Comparison of ENCODE assay signal across 8 mouse cellular contexts in the genomic region with DNA sequence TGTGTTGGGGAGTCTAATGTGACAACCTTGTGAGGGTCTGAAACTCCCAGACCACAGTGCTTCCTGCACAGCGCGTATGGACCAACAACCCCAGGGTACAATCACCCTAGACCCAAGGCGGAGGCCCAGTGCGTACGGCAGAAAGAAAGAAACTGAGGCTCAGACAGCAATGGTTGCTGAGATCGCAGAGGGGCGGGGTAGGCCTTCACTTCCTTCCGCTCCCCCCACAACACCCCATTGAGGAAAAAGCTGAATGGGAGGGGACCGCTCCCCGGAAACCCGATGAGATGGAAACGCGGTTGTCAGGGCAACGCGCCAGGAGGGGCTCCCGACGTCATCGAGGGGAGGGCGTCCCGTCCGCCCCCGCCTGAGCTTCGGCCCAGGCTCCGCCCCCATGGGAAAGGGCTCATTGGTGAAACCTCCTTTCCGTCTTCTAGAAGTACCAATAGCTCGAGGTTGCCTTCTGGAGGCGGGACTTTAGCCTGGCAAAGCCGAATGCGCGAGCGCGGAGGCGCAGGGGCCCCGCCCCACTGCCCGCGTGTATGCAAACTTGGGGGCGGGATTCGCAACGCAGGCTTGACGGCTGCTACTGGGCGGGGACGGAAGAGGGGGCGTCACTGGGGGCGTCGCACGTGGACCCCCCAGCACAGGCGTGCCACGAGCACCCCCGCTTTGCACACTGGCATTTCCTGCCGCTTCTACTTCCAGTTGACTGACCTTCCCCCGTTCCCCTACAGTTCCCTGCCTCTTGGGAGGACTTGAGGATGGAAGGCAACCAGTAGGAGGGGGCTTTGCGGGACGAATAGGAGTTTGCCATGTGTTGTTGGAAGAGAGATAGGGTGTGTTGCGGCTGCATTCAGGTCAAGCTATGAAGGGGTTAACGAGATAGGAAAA. TPM values are rescaled to one million over a fixed set of nuclear protein-coding genes. Genes with fewer than 3 reads are reported as not detected.
DNase-seq lines count a peak whose midpoint lies in the region; ATAC-seq and TF ChIP-seq lines count a peak whose summit lies in the region.

No protein-coding gene starts in this region.

- in situ Hi-C loops in CH12.LX (cut with MboI; ENCODE audit: low pct_ligation_motif_present, low pct_unique_long_range_greater_than_20kb, low sequenced_read_pairs): no loop called here

- peak overlapping the region; percentile 51 to 66 (median 54) for H3K4me3 ChIP-seq in CH12.LX (replicated peaks in 1 of 3; ENCODE audit: low read depth in 2 of 3, low read length in 2 of 3, poor library complexity in 1 of 3)
- H3K4me3 ChIP-seq in forebrain, embryonic 11.5 days (ENCODE audit: low read depth, low read length): peak overlapping the region; percentile 37
- peak overlapping the region; percentile 37 for H3K4me3 ChIP-seq in heart, postnatal 0 days (ENCODE audit: low read depth, low read length)
- peak overlapping the region; percentile 58 for H3K4me3 ChIP-seq in liver, postnatal 0 days (ENCODE audit: low read depth, low read length)
- H3K4me3 ChIP-seq in neural tube, embryonic 14.5 days (ENCODE audit: low read depth, low read length): peak overlapping the region; percentile 37

- DNase-seq in CH12.LX (ENCODE audit: extremely low read depth): peak; percentile 99
- DNase-seq in c-Kit-positive CD71-positive TER-119-negative erythroid progenitor cells, embryonic 14.5 days (ENCODE audit: low read depth): peak; percentile 97
- DNase-seq in forebrain, embryonic 11.5 days (ENCODE audit: low spot score): peak; percentile 98
- peak; percentile 99 for DNase-seq in heart, postnatal 0 days (ENCODE audit: low spot score)
- peak; percentile 98 to 99 for DNase-seq in kidney, postnatal 4 days
- peak; percentile 98 for DNase-seq in liver, postnatal 0 days
- peak; percentile 99 for DNase-seq in testis, postnatal 10 days (ENCODE audit: low spot score)

- no peak for TF ChIP-seq EP300 in CH12.LX (IDR thresholded peaks at IDR 0.05; ENCODE audit: low read length)
- TF ChIP-seq EP300 in heart, postnatal 0 days (IDR thresholded peaks at IDR 0.05; ENCODE audit: low read depth): peak; percentile 24
- no peak for TF ChIP-seq EP300 in liver, postnatal 0 days (IDR thresholded peaks at IDR 0.05; ENCODE audit: low read depth)

- peak; percentile 82 for ATAC-seq in forebrain, embryonic 11.5 days (replicated peaks; ENCODE audit: low FRiP score)
- peak; percentile 82 for ATAC-seq in heart, postnatal 0 days (ENCODE audit: insufficient read depth, low read depth)
- ATAC-seq in liver, postnatal 0 days: peak; percentile 82
- ATAC-seq in neural tube, embryonic 14.5 days (ENCODE audit: low read depth): peak; percentile 86

- no peak for TF ChIP-seq CTCF in CH12.LX (conservative IDR thresholded peaks at IDR 0.05 in 1 of 2, IDR thresholded peaks at IDR 0.05 in 1 of 2; ENCODE audit: low read depth in 2 of 2, low read length in 2 of 2)
- no peak for TF ChIP-seq CTCF in heart, postnatal 0 days (IDR thresholded peaks at IDR 0.05; ENCODE audit: low read depth)
- 0 out of 2 replicates have a peak, but pooled peaks have one; percentile 3 for TF ChIP-seq CTCF in liver, postnatal 0 days (IDR thresholded peaks at IDR 0.05; ENCODE audit: low read depth)

- under 1% methylated on average over 55 of the region's 55 CpGs for WGBS in forebrain, embryonic 11.5 days
- under 1% methylated on average over 54 of the region's 55 CpGs for WGBS in heart, postnatal 0 days
- under 1% methylated on average over 55 of the region's 55 CpGs for WGBS in liver, postnatal 0 days (ENCODE audit: insufficient replicate concordance)
- under 1% methylated on average over 52 of the region's 55 CpGs for whole genome bisulfite sequencing in neural tube, embryonic 14.5 days

- H3K4me2 ChIP-seq in CH12.LX (ENCODE audit: insufficient read depth, low read depth, poor library complexity, severe bottlenecking): peak overlapping the region; percentile 61
- H3K4me2 ChIP-seq in forebrain, embryonic 11.5 days (ENCODE audit: low read depth, low read length, severe bottlenecking): peak overlapping the region; percentile 73
- H3K4me2 ChIP-seq in heart, postnatal 0 days (ENCODE audit: low read depth, low read length): peak overlapping the region; percentile 65
- peak overlapping the region; percentile 89 for H3K4me2 ChIP-seq in liver, postnatal 0 days (ENCODE audit: low read depth, low read length)
- H3K4me2 ChIP-seq in neural tube, embryonic 14.5 days (ENCODE audit: low read depth, low read length): peak overlapping the region; percentile 51

- H3K9ac ChIP-seq in CH12.LX (ENCODE audit: insufficient read depth, low read depth): peak overlapping the region; percentile 63
- peak overlapping the region; percentile 35 for H3K9ac ChIP-seq in forebrain, embryonic 11.5 days (ENCODE audit: low read length)
- H3K9ac ChIP-seq in heart, postnatal 0 days (replicated peaks; ENCODE audit: low read depth, low read length): no peak overlapping the region
- peak overlapping the region; percentile 53; the same call in 1 of the 2 replicates for H3K9ac ChIP-seq in liver, postnatal 0 days (replicated peaks)
- peak overlapping the region; percentile 46 for H3K9ac ChIP-seq in neural tube, embryonic 14.5 days (replicated peaks; ENCODE audit: low read depth, low read length)

- H3K9me3 ChIP-seq in CH12.LX (replicated peaks; ENCODE audit: low read length): no peaks in the 10 kb centered on the region
- no peaks in the 10 kb centered on the region for H3K9me3 ChIP-seq in forebrain, embryonic 11.5 days (ENCODE audit: control insufficient read depth, low read length)
- no peaks in the 10 kb centered on the region for H3K9me3 ChIP-seq in heart, postnatal 0 days (replicated peaks; ENCODE audit: control insufficient read depth, low read length)
- H3K9me3 ChIP-seq in liver, postnatal 0 days (ENCODE audit: low read length): no peaks in the 10 kb centered on the region
- no peaks in the 10 kb centered on the region for H3K9me3 ChIP-seq in neural tube, embryonic 14.5 days (ENCODE audit: control insufficient read depth, low read length)

- no peaks in the 10 kb centered on the region for H3K27me3 ChIP-seq in CH12.LX (replicated peaks)
- no peaks in the 10 kb centered on the region for H3K27me3 ChIP-seq in forebrain, embryonic 11.5 days (ENCODE audit: control insufficient read depth, insufficient read depth, low read length)
- no peaks in the 10 kb centered on the region for H3K27me3 ChIP-seq in heart, postnatal 0 days (ENCODE audit: control insufficient read depth, insufficient read depth, low read length)
- no peaks in the 10 kb centered on the region for H3K27me3 ChIP-seq in liver, postnatal 0 days (ENCODE audit: insufficient read depth, low read length)
- no peaks in the 10 kb centered on the region for H3K27me3 ChIP-seq in neural tube, embryonic 14.5 days (ENCODE audit: control insufficient read depth, insufficient read depth, low read length)

- dilution Hi-C loops in CH12.LX (cut with MboI; ENCODE audit: extremely low pct_ligation_motif_present, extremely low pct_unique_long_range_greater_than_20kb, low sequenced_read_pairs): no loop called here

- TF ChIP-seq POLR2A in CH12.LX (IDR thresholded peaks at IDR 0.05; ENCODE audit: low read depth, low read length): peak; percentile 54

- no peak for TF ChIP-seq RAD21 in CH12.LX (IDR thresholded peaks at IDR 0.05; ENCODE audit: low read depth, low read length)

- H3K79me2 ChIP-seq in CH12.LX (replicated peaks; ENCODE audit: control insufficient read depth, extremely low read depth, insufficient read depth, poor library complexity, severe bottlenecking): no peaks in the 10 kb centered on the region

- peaks cover 21 to 29% of the 10 kb centered on the region in 2 experiments for H3K36me3 ChIP-seq in CH12.LX (replicated peaks in 1 of 2; ENCODE audit: control insufficient read depth in 1 of 2, insufficient read depth in 1 of 2, low read length in 1 of 2)
- peaks cover 24% of the 10 kb centered on the region for H3K36me3 ChIP-seq in forebrain, embryonic 11.5 days (ENCODE audit: control insufficient read depth, insufficient read depth, low read length)
- H3K36me3 ChIP-seq in heart, postnatal 0 days (replicated peaks; ENCODE audit: control insufficient read depth, insufficient read depth, low read length): peaks cover 30% of the 10 kb centered on the region
- peaks cover 29% of the 10 kb centered on the region for H3K36me3 ChIP-seq in liver, postnatal 0 days (replicated peaks; ENCODE audit: insufficient read depth, low read length)
- H3K36me3 ChIP-seq in neural tube, embryonic 14.5 days (ENCODE audit: control insufficient read depth, insufficient read depth, low read length): peaks cover 29% of the 10 kb centered on the region

- peak overlapping the region; percentile 92 for H3K27ac ChIP-seq in CH12.LX (ENCODE audit: insufficient read depth, low read depth)
- H3K27ac ChIP-seq in forebrain, embryonic 11.5 days (ENCODE audit: low read depth, low read length): peak overlapping the region; percentile 54
- peak overlapping the region; percentile 95 for H3K27ac ChIP-seq in heart, postnatal 0 days (ENCODE audit: low read depth)
- H3K27ac ChIP-seq in liver, postnatal 0 days (ENCODE audit: low read depth): peak overlapping the region; percentile 97
- peak overlapping the region; percentile 71 for H3K27ac ChIP-seq in neural tube, embryonic 14.5 days (ENCODE audit: low read depth, low read length)

- H3K4me1 ChIP-seq in CH12.LX (ENCODE audit: control insufficient read depth in 1 of 2, insufficient read depth in 2 of 2): peaks cover 35 to 87% of the 10 kb centered on the region in 2 experiments
- H3K4me1 ChIP-seq in forebrain, embryonic 11.5 days (replicated peaks; ENCODE audit: control insufficient read depth, insufficient read depth, low read length): peaks cover 61% of the 10 kb centered on the region
- peaks cover 59% of the 10 kb centered on the region for H3K4me1 ChIP-seq in heart, postnatal 0 days (ENCODE audit: control insufficient read depth, insufficient read depth)
- peaks cover 83% of the 10 kb centered on the region for H3K4me1 ChIP-seq in liver, postnatal 0 days (ENCODE audit: insufficient read depth)
- peaks cover 34% of the 10 kb centered on the region for H3K4me1 ChIP-seq in neural tube, embryonic 14.5 days (ENCODE audit: control insufficient read depth, insufficient read depth, low read length)

RNA-seq across cellular contexts. Expression of a gene that starts 6.0 kb away (rescaled TPM):
- 28.3 and 34.4 TPM in 2 replicates for total RNA-seq in CH12.LX (2012; rRNA removed)
- total RNA-seq in CH12.LX (2014; rRNA removed): 27.0 and 31.9 TPM in 2 replicates
- polyA plus RNA-seq in CH12.LX (2012; ENCODE audit: insufficient read length, low read depth): 40.2 and 45.9 TPM in 2 replicates
- 82.0 and 83.4 TPM in 2 replicates for polyA plus RNA-seq in forebrain, embryonic 11.5 days (2014; fragmentation: Nextera tagmentation; extraction: Ambion mirVana)
- 121 and 163 TPM in 2 replicates for total RNA-seq in heart, postnatal 0 days (2014; rRNA removed; ENCODE audit: low replicate concordance)
- 208 and 330 TPM in 2 replicates for polyA plus RNA-seq in heart, postnatal 0 days (2015; fragmentation: Nextera tagmentation; extraction: Ambion mirVana)
- 87.0 and 93.3 TPM in 2 replicates for polyA plus RNA-seq in liver, postnatal 0 days (2015; fragmentation: Nextera tagmentation; extraction: Ambion mirVana)
- 249 and 286 TPM in 2 replicates for polyA plus RNA-seq in neural tube, embryonic 14.5 days (2014; fragmentation: Nextera tagmentation; extraction: Ambion mirVana)

RNA-seq across cellular contexts. Expression of a gene that starts 11.7 kb away (rescaled TPM):
- 11.6 and 16.2 TPM in 2 replicates for total RNA-seq in CH12.LX (2012; rRNA removed)
- total RNA-seq in CH12.LX (2014; rRNA removed): 3.9 and 4.7 TPM in 2 replicates
- 25.2 and 33.2 TPM in 2 replicates for polyA plus RNA-seq in CH12.LX (2012; ENCODE audit: insufficient read length, low read depth)
- 58.3 and 66.4 TPM in 2 replicates for polyA plus RNA-seq in forebrain, embryonic 11.5 days (2014; fragmentation: Nextera tagmentation; extraction: Ambion mirVana)
- total RNA-seq in heart, postnatal 0 days (2014; rRNA removed; ENCODE audit: low replicate concordance): 100 and 122 TPM in 2 replicates
- 12.4 and 15.8 TPM in 2 replicates for polyA plus RNA-seq in heart, postnatal 0 days (2015; fragmentation: Nextera tagmentation; extraction: Ambion mirVana)
- polyA plus RNA-seq in liver, postnatal 0 days (2015; fragmentation: Nextera tagmentation; extraction: Ambion mirVana): 3.0 and 4.3 TPM in 2 replicates
- polyA plus RNA-seq in neural tube, embryonic 14.5 days (2014; fragmentation: Nextera tagmentation; extraction: Ambion mirVana): 38.8 and 39.8 TPM in 2 replicates

RNA-seq across cellular contexts. Expression of a gene that starts 12.9 kb away (rescaled TPM):
- 30.5 and 37.7 TPM in 2 replicates for total RNA-seq in CH12.LX (2012; rRNA removed)
- 34.3 and 40.2 TPM in 2 replicates for total RNA-seq in CH12.LX (2014; rRNA removed)
- polyA plus RNA-seq in CH12.LX (2012; ENCODE audit: insufficient read length, low read depth): 19.3 and 21.9 TPM in 2 replicates
- 6.4 and 8.3 TPM in 2 replicates for polyA plus RNA-seq in forebrain, embryonic 11.5 days (2014; fragmentation: Nextera tagmentation; extraction: Ambion mirVana)
- 0.66 and 8.9 TPM in 2 replicates for total RNA-seq in heart, postnatal 0 days (2014; rRNA removed; ENCODE audit: low replicate concordance)
- 4.6 and 5.7 TPM in 2 replicates for polyA plus RNA-seq in heart, postnatal 0 days (2015; fragmentation: Nextera tagmentation; extraction: Ambion mirVana)
- 6.7 and 6.8 TPM in 2 replicates for polyA plus RNA-seq in liver, postnatal 0 days (2015; fragmentation: Nextera tagmentation; extraction: Ambion mirVana)
- 6.4 and 7.8 TPM in 2 replicates for polyA plus RNA-seq in neural tube, embryonic 14.5 days (2014; fragmentation: Nextera tagmentation; extraction: Ambion mirVana)

RNA-seq across cellular contexts. Expression of a gene that starts 19.2 kb away (rescaled TPM):
- total RNA-seq in CH12.LX (2012; rRNA removed): 2.3 and 2.6 TPM in 2 replicates
- total RNA-seq in CH12.LX (2014; rRNA removed): 0.09 and 0.19 TPM in 2 replicates
- 1.7 and 2.4 TPM in 2 replicates for polyA plus RNA-seq in CH12.LX (2012; ENCODE audit: insufficient read length, low read depth)
- 10.4 and 15.0 TPM in 2 replicates for polyA plus RNA-seq in forebrain, embryonic 11.5 days (2014; fragmentation: Nextera tagmentation; extraction: Ambion mirVana)
- 2.8 and 5.9 TPM in 2 replicates for total RNA-seq in heart, postnatal 0 days (2014; rRNA removed; ENCODE audit: low replicate concordance)
- 1.0 and 1.1 TPM in 2 replicates for polyA plus RNA-seq in heart, postnatal 0 days (2015; fragmentation: Nextera tagmentation; extraction: Ambion mirVana)
- polyA plus RNA-seq in liver, postnatal 0 days (2015; fragmentation: Nextera tagmentation; extraction: Ambion mirVana): 0.11 and 0.18 TPM in 2 replicates
- polyA plus RNA-seq in neural tube, embryonic 14.5 days (2014; fragmentation: Nextera tagmentation; extraction: Ambion mirVana): 82.2 and 101 TPM in 2 replicates

RNA-seq across cellular contexts. Expression of a gene that starts 19.5 kb away (rescaled TPM):
- total RNA-seq in CH12.LX (2012; rRNA removed) (0.63 and 1.5 TPM in 2 replicates), CH12.LX (2014; rRNA removed) (0.23 and 0.34 TPM in 2 replicates)
- polyA plus RNA-seq in CH12.LX (2012; ENCODE audit: insufficient read length, low read depth): 0.45 and 0.86 TPM in 2 replicates
- 48.8 and 50.7 TPM in 2 replicates for polyA plus RNA-seq in forebrain, embryonic 11.5 days (2014; fragmentation: Nextera tagmentation; extraction: Ambion mirVana)
- 2.4 and 3.0 TPM in 2 replicates for total RNA-seq in heart, postnatal 0 days (2014; rRNA removed; ENCODE audit: low replicate concordance)
- polyA plus RNA-seq in heart, postnatal 0 days (2015; fragmentation: Nextera tagmentation; extraction: Ambion mirVana): 3.3 and 3.7 TPM in 2 replicates
- polyA plus RNA-seq in liver, postnatal 0 days (2015; fragmentation: Nextera tagmentation; extraction: Ambion mirVana): 0.15 and 0.18 TPM in 2 replicates
- polyA plus RNA-seq in neural tube, embryonic 14.5 days (2014; fragmentation: Nextera tagmentation; extraction: Ambion mirVana): 24.0 and 25.9 TPM in 2 replicates

Comparison
In these comparisons a context has a peak if more than half of its experiments do, and no peak if none do; other contexts are left out.
1. Peak in every context shown above with its lines: DNase-seq, ATAC-seq, H3K4me3 ChIP-seq and H3K27ac ChIP-seq.